Comparison of ENCODE assay signal across 18 mouse cellular contexts in the genomic region with DNA sequence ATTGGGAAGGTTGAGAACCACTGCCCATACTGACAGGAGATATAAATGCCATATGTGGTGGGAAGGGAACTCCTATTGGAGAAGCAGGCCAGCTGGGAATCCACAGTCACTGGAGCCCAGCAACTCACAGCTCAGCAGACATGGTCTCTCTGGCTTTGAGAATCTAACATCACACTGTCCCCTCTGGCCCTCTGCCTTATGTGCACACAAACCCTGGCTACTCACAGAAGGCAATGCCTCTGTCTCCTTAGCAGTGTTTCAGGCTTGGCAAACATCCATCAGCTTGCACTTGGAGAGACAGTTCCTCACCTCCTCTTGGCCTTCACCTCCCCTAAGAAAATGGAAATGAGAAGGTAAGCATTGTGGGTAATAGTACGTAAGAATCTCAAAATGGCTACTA.
"Had no signal": no experiment of that assay in that cellular context is flagged by ENCODE, and none has a peak within 500 bp of the region (broad histone marks: within the 10 kb centered on the region; RNA-seq: fewer than 3 reads in every experiment).

No protein-coding gene starts in this region.

- H3K9me3 ChIP-seq: lung, embryonic 15.5 days; neural tube, embryonic 12.5 days; stomach, embryonic 15.5 days had no signal

- ATAC-seq: liver, postnatal 0 days; lung, postnatal 0 days; midbrain, embryonic 16.5 days had no signal

- H3K27me3 ChIP-seq: liver, embryonic 15.5 days; megakaryocyte, embryonic 14.5 days; neural tube, embryonic 12.5 days; stomach, embryonic 15.5 days had no signal

- H3K4me2 ChIP-seq: liver, embryonic 15.5 days; lung, embryonic 15.5 days; midbrain, embryonic 11.5 days; neural tube, embryonic 12.5 days; stomach, embryonic 15.5 days had no signal

- H3K9ac ChIP-seq: liver, embryonic 15.5 days; liver, postnatal 0 days; lung, embryonic 15.5 days; neural tube, embryonic 12.5 days; stomach, embryonic 15.5 days had no signal

- H3K27ac ChIP-seq: liver, embryonic 15.5 days; lung, embryonic 15.5 days; macrophage; neural tube, embryonic 12.5 days; stomach, embryonic 15.5 days; stomach, postnatal 0 days had no signal

- H3K4me1 ChIP-seq: liver, embryonic 15.5 days; lung, embryonic 15.5 days; megakaryocyte, embryonic 14.5 days; neural tube, embryonic 12.5 days; stomach, embryonic 15.5 days had no signal

- H3K36me3 ChIP-seq: liver, embryonic 15.5 days; lung, embryonic 15.5 days; neural tube, embryonic 12.5 days; stomach, embryonic 15.5 days had no signal

- DNase-seq: liver, postnatal 0 days; lung, postnatal 14 days; lung, postnatal 36 days; midbrain, embryonic 14.5 days; right cerebral cortex, postnatal 14 days; thymus, adult 2 months; thymus, postnatal 25 days; thymus, postnatal 4 days had no signal

- H3K4me3 ChIP-seq: liver, embryonic 15.5 days; lung, embryonic 15.5 days; megakaryocyte, embryonic 14.5 days; neural tube, embryonic 12.5 days; stomach, embryonic 15.5 days had no signal
